Mouse (Mus musculus) myocyte (in vitro differentiated cells): ENCODE measurements at regions not wholly inside any gene's neighbourhood (a gene's known extent, or its start where the extent isn't known, plus 50 kb on each side); places are given as distances from the start of the nearest gene placed in this dataset.

Experiments
- CEBPB ChIP-seq: IDR thresholded peaks from 2 replicates; pipeline ENCODE4 v1.6.1; 2011; ENCODE audit warnings: mild to moderate bottlenecking, moderate library complexity; ENCODE audit not compliant: poor library complexity, insufficient read depth, severe bottlenecking
- E2F4 ChIP-seq: IDR thresholded peaks from one replicate; pipeline ENCODE4 v1.6.1; 2011; ENCODE audit warnings: mild to moderate bottlenecking, control low read depth, moderate library complexity; ENCODE audit not compliant: insufficient read depth
- MAX ChIP-seq: IDR thresholded peaks from one replicate; pipeline ENCODE4 v1.6.1; 2011; ENCODE audit warnings: low read depth, mild to moderate bottlenecking, control low read depth
- MYOD1 ChIP-seq, 3 experiments: IDR thresholded peaks; one replicate each; pipeline ENCODE4 v1.6.1; 2011; ENCODE audit warnings: control low read depth in 2 of 3, low read depth in 2 of 3, mild to moderate bottlenecking in 2 of 3, moderate library complexity in 1 of 3; ENCODE audit not compliant: insufficient read length in 2 of 3, control insufficient read depth in 1 of 3
- MYOG ChIP-seq, 3 experiments: IDR thresholded peaks; one replicate each; pipeline ENCODE4 v1.6.1; 2011; ENCODE audit warnings: control low read depth in 2 of 3, low read depth in 2 of 3, mild to moderate bottlenecking in 2 of 3; ENCODE audit not compliant: insufficient read length in 2 of 3, control insufficient read depth in 1 of 3, insufficient read depth in 1 of 3
- POLR2A ChIP-seq: IDR thresholded peaks from one replicate; pipeline ENCODE4 v1.6.1; 2011; ENCODE audit warnings: low read depth, mild to moderate bottlenecking, control low read depth, moderate library complexity; ENCODE audit not compliant: insufficient read length
- POLR2AphosphoS2 ChIP-seq: IDR thresholded peaks from one replicate; pipeline ENCODE4 v1.6.1; 2011; ENCODE audit warnings: low read depth, control low read depth; ENCODE audit not compliant: insufficient read length
- REST ChIP-seq: IDR thresholded peaks from one replicate; pipeline ENCODE4 v1.6.1; 2011; ENCODE audit warnings: mild to moderate bottlenecking, control low read depth, moderate library complexity; ENCODE audit not compliant: insufficient read depth, insufficient read length
- TCF12 ChIP-seq: IDR thresholded peaks from one replicate; pipeline ENCODE4 v1.6.1; 2011; ENCODE audit warnings: mild to moderate bottlenecking, control low read depth; ENCODE audit not compliant: poor library complexity, insufficient read depth, severe bottlenecking
- TCF3 ChIP-seq: IDR thresholded peaks from one replicate; pipeline ENCODE4 v1.6.1; 2011; ENCODE audit warnings: low read depth, control low read depth; ENCODE audit not compliant: insufficient read length
- USF1 ChIP-seq: IDR thresholded peaks from one replicate; pipeline ENCODE4 v1.6.1; 2011; ENCODE audit warnings: low read depth, mild to moderate bottlenecking, control low read depth, moderate library complexity

DNA sequence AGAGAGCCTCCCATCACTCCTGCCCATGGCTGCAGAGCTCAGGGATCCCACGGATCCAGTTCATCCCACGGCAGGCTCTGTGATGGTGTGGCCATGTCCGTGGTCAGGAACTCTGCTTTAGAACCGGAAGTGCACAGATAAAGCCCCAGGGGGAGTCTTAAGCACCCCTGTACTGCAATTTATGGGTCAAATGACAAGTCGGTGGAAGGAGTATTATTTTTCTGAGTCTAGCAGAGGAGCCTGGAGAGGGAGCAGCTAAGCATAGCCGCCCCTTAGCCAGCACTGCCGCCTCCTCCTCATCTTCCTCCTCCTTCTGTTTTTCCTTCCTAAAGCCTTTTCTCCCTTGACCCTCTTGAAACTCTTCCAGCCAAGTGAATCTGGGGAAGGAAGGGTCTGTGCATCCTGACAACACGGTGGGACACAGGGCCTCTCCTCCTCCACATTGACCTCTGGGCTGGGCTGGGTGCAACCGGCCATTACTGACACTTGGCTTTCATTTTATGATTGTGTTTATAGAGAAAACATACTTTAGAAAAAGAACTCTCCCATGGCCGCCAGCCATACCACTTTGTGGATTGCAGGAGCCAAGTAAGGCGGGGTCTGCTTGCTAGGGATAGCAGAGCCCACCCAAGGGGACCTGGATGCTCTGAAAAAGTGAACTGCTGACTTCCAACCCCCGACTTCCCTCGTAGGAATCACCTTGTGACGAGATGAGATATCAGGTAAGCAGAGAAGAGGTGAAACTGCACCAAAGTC, 494.3 kb downstream of the Ccdc171 start:
- TF ChIP-seq USF1 (no peak), POLR2A (no peak), E2F4 (no peak), MAX (no peak), CEBPB (no peak), TCF12 (no peak), POLR2AphosphoS2 (no peak), TCF3 (no peak), MYOG (IDR thresholded peaks at IDR 0.05; ENCODE audit: control insufficient read depth in 1 of 3, insufficient read depth in 1 of 3, insufficient read length in 2 of 3, low read depth in 2 of 3) (no peak), REST (no peak), MYOD1 (IDR thresholded peaks at IDR 0.05; ENCODE audit: control insufficient read depth in 1 of 3, insufficient read length in 2 of 3, low read depth in 2 of 3) (no peak)
